Mouse (Mus musculus): ENCODE data around the gene Tnfrsf22. TPM values are rescaled to one million over a fixed set of nuclear protein-coding genes. Genes with fewer than 3 reads are reported as not detected.

Tnfrsf22 gene
- total RNA-seq, 4 experiments from 2014 or later, result 1.7 to 2.6 (median 2.2) TPM

- no peak for DNase-seq (ENCODE audit: low spot score in 2 of 2)
Measured at GRCm38 (mm10) chr7:143636674-143637073, 12.8 kb downstream of the Tnfrsf22 start.

- no peak for DNase-seq (ENCODE audit: low spot score in 2 of 2)
Measured at GRCm38 (mm10) chr7:143631503-143631902, 18.0 kb downstream of the Tnfrsf22 start.

GRCm38 (mm10) chr7:143629501-143629900, 20.0 kb downstream of the Tnfrsf22 start:
- DNase-seq (ENCODE audit: low spot score in 2 of 2), result no peak

- no peak for DNase-seq (ENCODE audit: low spot score in 2 of 2)
Measured at GRCm38 (mm10) chr7:143628540-143628939, 20.9 kb downstream of the Tnfrsf22 start, which contains the start of gene Tnfrsf26. Gene Tnfrsf26 (minus strand): TSS chr7:143628722.

GRCm38 (mm10) chr7:143627555-143628286, 21.7 kb downstream of the Tnfrsf22 start:
- no peak for DNase-seq (ENCODE audit: low spot score in 2 of 2)

GRCm38 (mm10) chr7:143626178-143626577, 23.3 kb downstream of the Tnfrsf22 start:
- no peak for DNase-seq (ENCODE audit: low spot score in 2 of 2)

GRCm38 (mm10) chr7:143625151-143625550, 24.3 kb downstream of the Tnfrsf22 start:
- DNase-seq (ENCODE audit: low spot score in 2 of 2), result no peak

- DNase-seq (ENCODE audit: low spot score in 2 of 2), result no peak
Measured at GRCm38 (mm10) chr7:143624561-143624960, 24.9 kb downstream of the Tnfrsf22 start.

GRCm38 (mm10) chr7:143620951-143621350, 28.5 kb downstream of the Tnfrsf22 start:
- no peak for DNase-seq (ENCODE audit: low spot score in 2 of 2)

- DNase-seq (ENCODE audit: low spot score in 2 of 2), result no peak
Measured at GRCm38 (mm10) chr7:143614404-143615135, 34.9 kb downstream of the Tnfrsf22 start.

GRCm38 (mm10) chr7:143612215-143612614, 37.2 kb downstream of the Tnfrsf22 start:
- DNase-seq (ENCODE audit: low spot score in 2 of 2), result no peak

GRCm38 (mm10) chr7:143605321-143605720, 44.1 kb downstream of the Tnfrsf22 start:
- no peak for DNase-seq (ENCODE audit: low spot score in 2 of 2)

GRCm38 (mm10) chr7:143604889-143605288, 44.6 kb downstream of the Tnfrsf22 start:
- no peak for DNase-seq (ENCODE audit: low spot score in 2 of 2)

GRCm38 (mm10) chr7:143601705-143602104, 47.8 kb downstream of the Tnfrsf22 start:
- DNase-seq (ENCODE audit: low spot score in 2 of 2), result no peak

- DNase-seq (ENCODE audit: low spot score in 2 of 2), result no peak
Measured at GRCm38 (mm10) chr7:143600231-143600740, 49.2 kb downstream of the Tnfrsf22 start.

GRCm38 (mm10) chr7:143599428-143600230, 49.8 kb downstream of the Tnfrsf22 start, which contains the start of gene Cars:
Gene Cars (minus strand): TSS chr7:143600090.
- DNase-seq (ENCODE audit: low spot score in 2 of 2), result peak; percentile 89 to 90

- no peak for DNase-seq (ENCODE audit: low spot score in 2 of 2)
Measured at GRCm38 (mm10) chr7:143594865-143595264, 54.6 kb downstream of the Tnfrsf22 start.

- DNase-seq (ENCODE audit: low spot score in 2 of 2), result no peak
Measured at GRCm38 (mm10) chr7:143592255-143592654, 57.2 kb downstream of the Tnfrsf22 start.

GRCm38 (mm10) chr7:143588006-143588405, 61.5 kb downstream of the Tnfrsf22 start:
- DNase-seq (ENCODE audit: low spot score in 2 of 2), result no peak

- no peak for DNase-seq (ENCODE audit: low spot score in 2 of 2)
Measured at GRCm38 (mm10) chr7:143587586-143587985, 61.9 kb downstream of the Tnfrsf22 start.
